Mouse (Mus musculus) T-helper 2 cell (primary cell): ENCODE data around the gene Tmem256.

ENCODE experiments used
- in situ Hi-C: fragments of 300-600 bp; cut with MboI, MseI; formaldehyde crosslinking; loops from one replicate; pipeline ENCODE4 v1.15.1; 2025; ENCODE audit warnings: high pct_unique_total_duplicates

Tmem256 gene

GRCm38 (mm10) chr11:69881787-69882670 lies 43.7 kb downstream of the Tmem256 start:
- in situ Hi-C loops = no loop called here

GRCm38 (mm10) chr11:69883066-69883465 lies 44.8 kb downstream of the Tmem256 start:
- in situ Hi-C loops = no loop called here

DNA sequence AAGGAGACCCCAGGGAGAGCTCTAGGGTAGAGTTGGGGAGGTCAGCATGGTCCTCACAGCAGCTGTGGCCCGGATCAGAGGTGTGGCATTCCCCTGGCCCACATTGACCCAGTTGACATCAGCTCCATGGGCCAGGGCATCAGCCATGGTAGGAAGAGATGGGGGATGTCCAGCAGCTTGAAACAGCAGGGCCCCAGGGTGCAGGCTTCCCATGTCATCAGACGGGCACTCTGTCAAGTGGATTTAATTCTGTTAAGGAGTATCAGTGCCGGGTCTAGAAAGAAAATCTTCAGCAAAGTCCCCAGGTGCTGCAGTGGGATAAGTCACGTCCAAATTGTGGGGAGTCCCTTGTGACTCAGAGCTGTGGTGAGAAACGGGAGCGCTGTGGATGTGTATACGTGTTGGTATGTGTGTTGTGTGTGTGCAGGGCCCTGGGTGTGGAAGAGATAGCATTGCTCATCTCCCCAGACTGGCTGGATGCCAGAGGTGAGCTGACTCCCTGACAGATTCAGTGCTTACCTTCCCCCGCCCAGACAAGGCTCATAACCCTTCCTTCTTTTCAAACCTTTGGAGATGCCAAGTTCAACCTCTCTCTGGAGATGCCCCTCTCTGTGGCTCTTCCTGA lies 45.3 kb downstream of the Tmem256 start:
- in situ Hi-C loops = no loop called here

DNA sequence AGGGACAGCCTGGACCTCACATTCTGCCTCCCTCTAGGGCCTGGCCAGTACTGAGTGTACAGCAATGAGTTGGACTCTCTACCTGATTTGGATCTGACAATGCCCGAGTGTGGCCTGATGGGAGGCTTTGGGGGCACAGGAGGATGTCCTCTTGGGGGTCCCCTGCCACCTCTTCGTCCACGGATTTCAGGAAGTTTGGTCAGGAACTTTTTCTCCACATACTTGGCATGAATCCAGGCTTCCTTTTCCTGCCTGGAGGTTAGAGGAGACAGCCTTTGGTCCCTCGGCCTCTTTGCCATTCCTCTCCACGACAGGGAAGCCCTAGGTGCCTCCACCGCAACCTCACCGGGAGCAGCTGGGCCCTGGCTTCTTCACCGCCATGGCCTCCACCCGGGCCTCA lies 45.9 kb downstream of the Tmem256 start:
- in situ Hi-C loops = no loop called here

DNA sequence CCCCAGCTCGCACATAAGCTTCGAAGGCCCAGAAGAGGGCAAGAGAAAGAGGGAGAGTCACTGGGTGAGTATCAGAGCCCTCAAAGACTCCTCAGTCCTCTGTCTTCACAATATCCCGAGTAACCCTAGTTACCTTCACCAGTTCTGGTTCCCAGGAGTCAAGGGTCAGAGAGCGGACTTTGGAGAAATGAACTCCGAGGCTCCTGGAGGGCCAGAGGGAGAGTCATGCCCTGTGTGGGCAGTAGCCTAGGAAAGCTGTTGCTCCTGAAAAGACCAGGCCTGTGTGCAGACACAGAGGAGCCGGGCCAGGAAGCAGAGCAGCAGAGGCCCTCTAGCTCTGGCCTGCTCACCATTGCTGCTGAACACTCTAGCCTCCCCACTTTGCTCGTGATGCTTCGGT lies 46.3 kb downstream of the Tmem256 start:
- in situ Hi-C loops = no loop called here

- in situ Hi-C loops = no loop called here
Measured at GRCm38 (mm10) chr11:69886907-69887635, 48.8 kb downstream of the Tmem256 start.
